Mouse (Mus musculus) heart, postnatal 0 days (tissue): Measurements from ENCODE around the gene Soat2.

Experiments
- CTCF ChIP-seq: IDR thresholded peaks from 2 replicates; pipeline ENCODE4 v1.5.1; 2016; ENCODE audit warnings: antibody characterized with exemption, control low read depth, low read depth
- EP300 ChIP-seq: IDR thresholded peaks from 2 replicates; pipeline ENCODE4 v1.6.1; 2016; ENCODE audit warnings: antibody characterized with exemption, low read depth

GRCm38 (mm10) chr15:102193652-102194051 is 43.3 kb downstream of the Soat2 start:
- no peak for TF ChIP-seq CTCF
- TF ChIP-seq EP300, result no peak
